Mouse (Mus musculus) megakaryocyte, embryonic 14.5 days (primary cell): ENCODE results near the gene Arhgef10l.

Source experiments
- FLI1 ChIP-seq: IDR thresholded peaks from 2 replicates; pipeline ENCODE4 v1.6.1; 2012; ENCODE audit warnings: low read length, inconsistent platforms, mixed read lengths
- GATA1 ChIP-seq: IDR thresholded peaks from 3 replicates; pipeline ENCODE4 v1.6.1; 2012; ENCODE audit warnings: mixed read lengths, low read length, inconsistent platforms, borderline replicate concordance

- TF ChIP-seq FLI1 (no peak), GATA1 (no peak)
Measured at GRCm38 (mm10) chr4:140469760-140470452, 195.9 kb downstream of the Arhgef10l start.
